Mouse (Mus musculus) MEL (cell line): ENCODE measurements around the gene Ddx17. TPM values are rescaled to one million over a fixed set of nuclear protein-coding genes. Genes with fewer than 3 reads are reported as not detected.

Experiments used
- DNase-seq: peaks from one replicate; pipeline ENCODE4 v3.0.0; 2011; ENCODE audit warnings: low read depth, low spot score
- H3K27ac ChIP-seq: 2 replicates; pipeline ENCODE4 v1.5.1; 2012; ENCODE audit warnings: low read depth, mild to moderate bottlenecking, control low read depth, low read length, moderate library complexity; ENCODE audit not compliant: control insufficient read depth
- H3K27me3 ChIP-seq, 2 experiments: fragments of 150-350 bp in 1 of 2; sonication (generic) in 1 of 2; 2 replicates each; pipeline ENCODE4 v1.6.1; 2012; ENCODE audit warnings: low read length in 2 of 2, mild to moderate bottlenecking in 2 of 2, improper control_type of control experiment in 1 of 2, moderate library complexity in 1 of 2; ENCODE audit not compliant: insufficient read depth in 2 of 2, control insufficient read depth in 1 of 2
- H3K36me3 ChIP-seq, 2 experiments: 2 replicates each; pipeline ENCODE4 v1.6.1; 2012 to 2014; ENCODE audit warnings: low read length in 2 of 2, improper control_type of control experiment in 1 of 2, inconsistent platforms in 1 of 2, mild to moderate bottlenecking in 1 of 2; ENCODE audit not compliant: insufficient read depth in 2 of 2, control insufficient read depth in 1 of 2
- H3K4me1 ChIP-seq, 2 experiments: fragments of 150-350 bp in 1 of 2; sonication (generic) in 1 of 2; 2 replicates each; pipeline ENCODE4 v1.6.1; 2012; ENCODE audit warnings: low read length in 2 of 2, improper control_type of control experiment in 1 of 2, mild to moderate bottlenecking in 1 of 2; ENCODE audit not compliant: insufficient read depth in 2 of 2, control insufficient read depth in 1 of 2
- H3K4me3 ChIP-seq, 2 experiments: fragments of 150-350 bp in 1 of 2; sonication (generic) in 1 of 2; 2 replicates each; pipeline ENCODE4 v1.5.1; 2012; ENCODE audit warnings: low read depth in 2 of 2, low read length in 2 of 2, mild to moderate bottlenecking in 2 of 2, moderate library complexity in 2 of 2, control low read depth in 1 of 2, improper control_type of control experiment in 1 of 2; ENCODE audit not compliant: control insufficient read depth in 1 of 2, insufficient read depth in 1 of 2
- H3K79me2 ChIP-seq: 2 replicates; pipeline ENCODE4 v1.6.1; 2012; ENCODE audit warnings: mild to moderate bottlenecking, low read length, moderate library complexity; ENCODE audit not compliant: control insufficient read depth, poor library complexity, insufficient read depth
- H3K9ac ChIP-seq: 2 replicates; pipeline ENCODE4 v1.6.1; 2012; ENCODE audit warnings: low read depth, mild to moderate bottlenecking, control low read depth, low read length, moderate library complexity; ENCODE audit not compliant: control insufficient read depth, poor library complexity, severe bottlenecking
- H3K9me3 ChIP-seq: fragments of 150-350 bp; sonication (generic); replicated peaks from 2 replicates; pipeline ENCODE4 v1.6.1; 2012; ENCODE audit warnings: mild to moderate bottlenecking, low read length, improper control_type of control experiment, moderate library complexity; ENCODE audit not compliant: insufficient read depth
- CHD2 ChIP-seq: IDR thresholded peaks from 2 replicates; pipeline ENCODE4 v1.6.1; 2011; ENCODE audit warnings: low read length, improper control_type of control experiment
- CTCF ChIP-seq, 3 experiments: IDR thresholded peaks in 2 of 3; conservative IDR thresholded peaks in 1 of 3; 2 replicates each; pipeline ENCODE4 v1.5.1; 2011 to 2012; ENCODE audit warnings: low read length in 3 of 3, low read depth in 2 of 3, mild to moderate bottlenecking in 2 of 3, improper control_type of control experiment in 1 of 3, inconsistent platforms in 1 of 3, mixed read lengths in 1 of 3, moderate library complexity in 1 of 3; ENCODE audit not compliant: control insufficient read depth in 1 of 3, insufficient read depth in 1 of 3, poor library complexity in 1 of 3, severe bottlenecking in 1 of 3
- GABPA ChIP-seq: IDR thresholded peaks from 2 replicates; pipeline ENCODE4 v1.6.1; 2012; ENCODE audit warnings: low read depth, mild to moderate bottlenecking, inconsistent platforms, low read length, improper control_type of control experiment, moderate library complexity
- JUND ChIP-seq: IDR thresholded peaks from 2 replicates; pipeline ENCODE4 v1.6.1; 2011; ENCODE audit warnings: low read depth, mild to moderate bottlenecking, improper control_type of control experiment, low read length
- KAT2A ChIP-seq: conservative IDR thresholded peaks from 2 replicates; pipeline ENCODE4 v1.6.1; 2012; ENCODE audit warnings: low read depth, low read length, improper control_type of control experiment, inconsistent platforms
- MAX ChIP-seq: IDR thresholded peaks from 2 replicates; pipeline ENCODE4 v1.6.1; 2011; ENCODE audit warnings: low read length, improper control_type of control experiment
- MYC ChIP-seq: IDR thresholded peaks from 2 replicates; pipeline ENCODE4 v1.6.1; 2011; ENCODE audit warnings: low read depth, mild to moderate bottlenecking, low read length, improper control_type of control experiment, moderate library complexity
- NRF1 ChIP-seq: IDR thresholded peaks from 2 replicates; pipeline ENCODE4 v1.6.1; 2014; ENCODE audit warnings: low read depth, mild to moderate bottlenecking, inconsistent platforms, low read length, improper control_type of control experiment, moderate library complexity; ENCODE audit not compliant: poor library complexity, insufficient read depth, severe bottlenecking
- POLR2AphosphoS5 ChIP-seq: IDR thresholded peaks from 2 replicates; pipeline ENCODE4 v1.6.1; 2012; ENCODE audit warnings: low read depth, borderline replicate concordance, mild to moderate bottlenecking, inconsistent platforms, low read length, moderate library complexity, mixed read lengths
- RAD21 ChIP-seq: IDR thresholded peaks from 2 replicates; pipeline ENCODE4 v1.6.1; 2011; ENCODE audit warnings: mild to moderate bottlenecking, low read depth, low read length, improper control_type of control experiment
- SMC3 ChIP-seq: IDR thresholded peaks from 2 replicates; pipeline ENCODE4 v1.6.1; 2011; ENCODE audit warnings: low read depth, low read length, improper control_type of control experiment
- TBP ChIP-seq: IDR thresholded peaks from 2 replicates; pipeline ENCODE4 v1.8.0; 2011; ENCODE audit warnings: low read depth, low read length, improper control_type of control experiment
- UBTF ChIP-seq: IDR thresholded peaks from 2 replicates; pipeline ENCODE4 v1.6.1; 2012; ENCODE audit warnings: low read depth, mild to moderate bottlenecking, inconsistent platforms, low read length, improper control_type of control experiment, moderate library complexity, borderline replicate concordance; ENCODE audit not compliant: insufficient read depth
- USF2 ChIP-seq, 2 experiments: IDR thresholded peaks; 2 replicates each; pipeline ENCODE4 v1.6.1; 2011 to 2012; ENCODE audit warnings: improper control_type of control experiment in 2 of 2, low read length in 2 of 2, borderline replicate concordance in 1 of 2, inconsistent platforms in 1 of 2, low read depth in 1 of 2, mild to moderate bottlenecking in 1 of 2; ENCODE audit not compliant: insufficient read depth in 1 of 2
- ZMIZ1 ChIP-seq: IDR thresholded peaks from 2 replicates; pipeline ENCODE4 v1.6.1; 2012; ENCODE audit warnings: low read depth, mild to moderate bottlenecking, inconsistent platforms, low read length, improper control_type of control experiment, moderate library complexity
- polyA plus RNA-seq, 2 experiments: library from polyadenylated mRNA; stranded (reverse) in 1 of 2; unstranded in 1 of 2; fragments of >175 nt in 1 of 2; fragments of >200 nt in 1 of 2; gene quantifications; 2 replicates each; pipeline versions ENCODE4 v1.2.1 to v1.2.4; 2012; ENCODE audit warnings: low replicate concordance in 2 of 2, low read depth in 1 of 2; ENCODE audit not compliant: insufficient read length in 2 of 2, insufficient read depth in 1 of 2, missing spikeins in 1 of 2
- total RNA-seq: library from RNA; depleted of rRNA; stranded (reverse); fragments of 300-350 nt; gene quantifications from 2 replicates; pipeline ENCODE4 v1.2.3, GENCODE M21; 2012; rRNA removed

The Ddx17 gene
- total and polyA plus RNA-seq, 3 experiments: 85.4 to 148 (median 115) TPM

DNA sequence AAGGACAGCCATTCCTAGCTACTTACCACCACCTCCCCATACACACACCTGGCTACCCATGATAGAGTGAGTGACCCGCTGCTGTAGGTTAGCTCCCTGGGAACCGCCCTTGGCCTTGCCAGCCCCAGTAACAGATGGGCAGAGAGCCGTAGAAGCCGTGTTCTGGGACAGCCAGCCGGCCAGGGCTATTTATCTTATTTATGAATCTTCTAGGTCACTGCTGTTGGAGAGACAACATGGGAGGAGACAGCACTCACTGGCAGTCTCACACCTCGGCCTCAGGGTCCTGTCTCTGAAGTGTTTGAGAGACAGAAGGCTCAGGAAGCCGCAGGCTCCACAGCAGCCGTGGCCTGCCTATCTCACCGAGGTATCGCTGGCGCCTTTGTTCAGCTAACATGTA lies 57.1 kb downstream of the Ddx17 start:
- Histone ChIP-seq H3K4me3 (no peak overlapping the region), H3K36me3 (no peaks in the 10 kb centered on the region), H3K79me2 (no peaks in the 10 kb centered on the region), H3K9ac (no peak overlapping the region), H3K9me3 (no peaks in the 10 kb centered on the region), H3K27ac (no peak overlapping the region), H3K27me3 (peaks cover 6 to 11% of the 10 kb centered on the region in 2 experiments), H3K4me1 (no peaks in the 10 kb centered on the region)
- DNase-seq: no peak
- no peak for TF ChIP-seq POLR2AphosphoS5
- no peak for TF ChIP-seq JUND

DNA sequence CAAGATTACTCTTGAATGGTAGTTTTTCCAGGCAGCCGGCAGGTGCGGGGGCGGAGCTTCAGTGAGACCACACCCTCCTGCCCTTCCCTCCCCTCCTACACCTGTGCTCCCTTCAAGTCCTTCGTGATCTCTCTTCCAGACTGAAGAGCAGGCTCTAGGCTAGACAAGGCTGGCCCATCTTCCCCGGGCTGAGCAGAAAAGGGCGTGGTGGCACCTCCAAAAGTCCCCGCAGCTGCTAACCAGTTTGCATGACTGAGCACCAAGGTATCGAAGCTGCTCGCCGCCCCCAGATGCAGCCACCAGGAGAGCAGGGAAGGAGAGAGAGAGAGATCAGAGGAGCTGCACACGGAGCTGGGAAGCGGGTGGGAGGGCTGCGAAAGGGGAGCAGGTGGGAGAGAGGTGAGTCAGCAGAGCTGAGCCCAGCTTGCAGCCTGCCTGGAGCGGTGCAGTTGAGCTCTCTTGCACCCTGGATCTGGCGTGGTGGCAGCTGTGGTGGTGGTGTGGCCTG lies 65.3 kb downstream of the Ddx17 start:
- no peak for TF ChIP-seq GABPA
- no peak for TF ChIP-seq MAX
- no peak for TF ChIP-seq ZMIZ1
- TF ChIP-seq UBTF: no peak
- no peak for TF ChIP-seq NRF1
- no peak for TF ChIP-seq USF2 (IDR thresholded peaks at IDR 0.05; ENCODE audit: borderline replicate concordance in 1 of 2, insufficient read depth in 1 of 2, low read depth in 1 of 2, low read length in 2 of 2)
- no peak for TF ChIP-seq RAD21
- no peak for TF ChIP-seq CHD2
- no peak for TF ChIP-seq KAT2A
- no peak for TF ChIP-seq SMC3
- TF ChIP-seq TBP: no peak
- TF ChIP-seq MYC: no peak
- no peak for TF ChIP-seq CTCF (IDR thresholded peaks at IDR 0.05 in 2 of 3, conservative IDR thresholded peaks at IDR 0.05 in 1 of 3; ENCODE audit: control insufficient read depth in 1 of 3, insufficient read depth in 1 of 3, low read depth in 2 of 3, low read length in 3 of 3, poor library complexity in 1 of 3, severe bottlenecking in 1 of 3)
- no peaks in the 10 kb centered on the region for H3K79me2 ChIP-seq
- H3K36me3 ChIP-seq: no peaks in the 10 kb centered on the region
- H3K9me3 ChIP-seq: no peaks in the 10 kb centered on the region
- DNase-seq: no peak
- 0 out of 4 replicates have a peak, but pooled peaks cover 0 to 3% of the 10 kb centered on the region in 2 experiments for H3K4me1 ChIP-seq
- peaks cover 0 to 2% of the 10 kb centered on the region in 2 experiments; a peak in 2 of 4 replicates for H3K27me3 ChIP-seq
- H3K27ac ChIP-seq: no peak overlapping the region
- no peak overlapping the region for H3K9ac ChIP-seq
- H3K4me3 ChIP-seq: no peak overlapping the region

Other genes with a start within 250 kb of the Ddx17 start
- 11.8 and 12.0 TPM in 2 replicates for gene Pla2g6, start 218.4 kb downstream of the Ddx17 start, total RNA-seq
- gene Pla2g6, start 218.4 kb downstream of the Ddx17 start, polyA plus RNA-seq: 10 to 100 TPM in 1 of 2 experiments, not detected in 1; 24.7 TPM
- gene Maff, start 200.1 kb downstream of the Ddx17 start, total RNA-seq: 3.3 TPM in 2 replicates
- 1 to 10 TPM in 1 of 2 experiments, not detected in 1; 5.8 TPM for gene Maff, start 200.1 kb downstream of the Ddx17 start, polyA plus RNA-seq
- 7.2 and 7.5 TPM in 2 replicates for gene Tmem184b, start 143.2 kb downstream of the Ddx17 start, total RNA-seq
- gene Tmem184b, start 143.2 kb downstream of the Ddx17 start, polyA plus RNA-seq: 10 to 100 TPM in 1 of 2 experiments, not detected in 1; 28.4 TPM
- 28.5 and 33.3 TPM in 2 replicates for gene Csnk1e, start 91.2 kb downstream of the Ddx17 start, total RNA-seq
- 10 to 100 TPM in 1 of 2 experiments, not detected in 1; 58.1 TPM for gene Csnk1e, start 91.2 kb downstream of the Ddx17 start, polyA plus RNA-seq
- not detected in 2 replicates for gene Kcnj4, start 41.5 kb downstream of the Ddx17 start, total RNA-seq
- gene Kcnj4, start 41.5 kb downstream of the Ddx17 start, polyA plus RNA-seq: under 1 TPM in 1 of 2 experiments, not detected in 1; 0.07 TPM
- gene Kdelr3, start 30.3 kb downstream of the Ddx17 start, total RNA-seq: 12.6 and 14.5 TPM in 2 replicates
- gene Kdelr3, start 30.3 kb downstream of the Ddx17 start, polyA plus RNA-seq: 10 to 100 TPM in 1 of 2 experiments, not detected in 1; 32.2 TPM
- not detected in 2 replicates for gene Dmc1, start 58.4 kb upstream of the Ddx17 start, total RNA-seq
- not detected for gene Dmc1, start 58.4 kb upstream of the Ddx17 start, polyA plus RNA-seq
- gene Fam227a, start 112.2 kb upstream of the Ddx17 start, total RNA-seq: 0.35 and 0.39 TPM in 2 replicates
- under 1 TPM in 1 of 2 experiments, not detected in 1; 0.60 TPM for gene Fam227a, start 112.2 kb upstream of the Ddx17 start, polyA plus RNA-seq
- 29.6 and 34.3 TPM in 2 replicates for gene Cby1, start 112.5 kb upstream of the Ddx17 start, total RNA-seq
- gene Cby1, start 112.5 kb upstream of the Ddx17 start, polyA plus RNA-seq: 10 to 100 TPM in 1 of 2 experiments, not detected in 1; 56.2 TPM
- gene Tomm22, start 124.1 kb upstream of the Ddx17 start, total RNA-seq: 161 and 174 TPM in 2 replicates
- 100 to 1,000 TPM; 281 to 829 TPM for gene Tomm22, start 124.1 kb upstream of the Ddx17 start, polyA plus RNA-seq
- 37.8 and 47.2 TPM in 2 replicates for gene Josd1, start 141.2 kb upstream of the Ddx17 start, total RNA-seq
- gene Josd1, start 141.2 kb upstream of the Ddx17 start, polyA plus RNA-seq: 10 to 100 TPM in 1 of 2 experiments, not detected in 1; 46.5 TPM
- 41.9 and 50.3 TPM in 2 replicates for gene Gtpbp1, start 144.1 kb upstream of the Ddx17 start, total RNA-seq
- 10 to 100 TPM in 1 of 2 experiments, not detected in 1; 92.2 TPM for gene Gtpbp1, start 144.1 kb upstream of the Ddx17 start, polyA plus RNA-seq
- 4.3 and 5.2 TPM in 2 replicates for gene Sun2, start 195.8 kb upstream of the Ddx17 start, total RNA-seq
- gene Sun2, start 195.8 kb upstream of the Ddx17 start, polyA plus RNA-seq: 10 to 100 TPM in 1 of 2 experiments, not detected in 1; 10.6 TPM
- 14.7 and 19.5 TPM in 2 replicates for gene Dnal4, start 231.1 kb upstream of the Ddx17 start, total RNA-seq
- gene Dnal4, start 231.1 kb upstream of the Ddx17 start, polyA plus RNA-seq: 10 to 100 TPM in 1 of 2 experiments, not detected in 1; 30.0 TPM